Mouse (Mus musculus): ENCODE data around the gene Ecel1. TPM values are rescaled to one million over a fixed set of nuclear protein-coding genes. Genes with fewer than 3 reads are reported as not detected.

The Ecel1 gene
- polyA plus RNA-seq, 2 experiments: 0.02 TPM; not detected in 1

- no peak overlapping the region for H3K4me2 ChIP-seq (ENCODE audit: low read depth)
- no peaks in the 10 kb centered on the region for H3K36me3 ChIP-seq (replicated peaks; ENCODE audit: control insufficient read depth, insufficient read depth, low read depth)
- TF ChIP-seq CTCF (IDR thresholded peaks at IDR 0.05; ENCODE audit: low read depth) (no peak), EP300 (IDR thresholded peaks at IDR 0.05; ENCODE audit: low read depth) (no peak)
- no peak overlapping the region for H3K9ac ChIP-seq (replicated peaks)
- H3K27ac ChIP-seq: no peak overlapping the region
- DNase-seq (ENCODE audit: low read depth in 3 of 3, low spot score in 3 of 3): no peak
- peaks cover 3% of the 10 kb centered on the region; the same call in 1 of the 2 replicates for H3K27me3 ChIP-seq (ENCODE audit: control insufficient read depth, insufficient read depth, low read length)
- no peaks in the 10 kb centered on the region for H3K4me1 ChIP-seq (replicated peaks; ENCODE audit: control insufficient read depth in 2 of 2, insufficient read depth in 2 of 2, low read length in 1 of 2)
- ATAC-seq (ENCODE audit: insufficient read depth): no peak
- WGBS (ENCODE audit: insufficient replicate concordance): 28% methylated on average over 1 of the region's 1 CpGs
- no peak overlapping the region for H3K4me3 ChIP-seq (ENCODE audit: insufficient read depth in 1 of 2, low read depth in 2 of 2, low read length in 2 of 2)
- H3K9me3 ChIP-seq (ENCODE audit: control insufficient read depth, low read length): no peaks in the 10 kb centered on the region
Observed at GRCm38 (mm10) chr1:87201848-87202247, 45.5 kb upstream of the Ecel1 start.

GRCm38 (mm10) chr1:87200811-87201210, 44.5 kb upstream of the Ecel1 start:
- no peak overlapping the region for H3K4me3 ChIP-seq (ENCODE audit: insufficient read depth in 1 of 2, low read depth in 2 of 2, low read length in 2 of 2)
- no peaks in the 10 kb centered on the region for H3K36me3 ChIP-seq (replicated peaks; ENCODE audit: control insufficient read depth, insufficient read depth, low read depth)
- WGBS (ENCODE audit: insufficient replicate concordance): 26% methylated on average over 2 of the region's 2 CpGs
- no peaks in the 10 kb centered on the region for H3K9me3 ChIP-seq (ENCODE audit: control insufficient read depth, low read length)
- ATAC-seq (ENCODE audit: insufficient read depth) (no peak), DNase-seq (ENCODE audit: low read depth in 3 of 3, low spot score in 3 of 3) (no peak)
- no peaks in the 10 kb centered on the region; the same call in 1 of the 2 replicates for H3K27me3 ChIP-seq (ENCODE audit: control insufficient read depth, insufficient read depth, low read length)
- H3K9ac ChIP-seq (replicated peaks): no peak overlapping the region
- no peaks in the 10 kb centered on the region for H3K4me1 ChIP-seq (replicated peaks; ENCODE audit: control insufficient read depth in 2 of 2, insufficient read depth in 2 of 2, low read length in 1 of 2)
- no peak for TF ChIP-seq EP300 (IDR thresholded peaks at IDR 0.05; ENCODE audit: low read depth)
- TF ChIP-seq CTCF (IDR thresholded peaks at IDR 0.05; ENCODE audit: low read depth): no peak
- no peak overlapping the region for H3K4me2 ChIP-seq (ENCODE audit: low read depth)
- no peak overlapping the region for H3K27ac ChIP-seq

GRCm38 (mm10) chr1:87198119-87199065, 42.1 kb upstream of the Ecel1 start:
- DNase-seq (ENCODE audit: low read depth in 3 of 3, low spot score in 3 of 3) (no peak), ATAC-seq (ENCODE audit: insufficient read depth) (no peak)
- H3K4me1 ChIP-seq (replicated peaks; ENCODE audit: control insufficient read depth in 2 of 2, insufficient read depth in 2 of 2, low read length in 1 of 2): no peaks in the 10 kb centered on the region
- no peaks in the 10 kb centered on the region for H3K9me3 ChIP-seq (ENCODE audit: control insufficient read depth, low read length)
- H3K27ac ChIP-seq: no peak overlapping the region
- H3K4me3 ChIP-seq (ENCODE audit: insufficient read depth in 1 of 2, low read depth in 2 of 2, low read length in 2 of 2): no peak overlapping the region
- H3K36me3 ChIP-seq (replicated peaks; ENCODE audit: control insufficient read depth, insufficient read depth, low read depth): no peaks in the 10 kb centered on the region
- H3K9ac ChIP-seq (replicated peaks): no peak overlapping the region
- whole genome bisulfite sequencing (ENCODE audit: insufficient replicate concordance): 64% methylated on average over 12 of the region's 12 CpGs
- no peak for TF ChIP-seq CTCF (IDR thresholded peaks at IDR 0.05; ENCODE audit: low read depth)
- H3K4me2 ChIP-seq (ENCODE audit: low read depth): no peak overlapping the region
- H3K27me3 ChIP-seq (ENCODE audit: control insufficient read depth, insufficient read depth, low read length): no peaks in the 10 kb centered on the region

- H3K27ac ChIP-seq: no peak overlapping the region
- DNase-seq (ENCODE audit: low read depth in 3 of 3, low spot score in 3 of 3) (no peak), ATAC-seq (ENCODE audit: insufficient read depth) (no peak)
- no peak overlapping the region for H3K4me2 ChIP-seq (ENCODE audit: low read depth)
- no peak overlapping the region for H3K4me3 ChIP-seq (ENCODE audit: insufficient read depth in 1 of 2, low read depth in 2 of 2, low read length in 2 of 2)
- no peak for TF ChIP-seq EP300 (IDR thresholded peaks at IDR 0.05; ENCODE audit: low read depth)
- no peaks in the 10 kb centered on the region for H3K27me3 ChIP-seq (ENCODE audit: control insufficient read depth, insufficient read depth, low read length)
- no peaks in the 10 kb centered on the region for H3K4me1 ChIP-seq (replicated peaks; ENCODE audit: control insufficient read depth in 2 of 2, insufficient read depth in 2 of 2, low read length in 1 of 2)
- no peak overlapping the region for H3K9ac ChIP-seq (replicated peaks)
- WGBS (ENCODE audit: insufficient replicate concordance): 65% methylated on average over 9 of the region's 9 CpGs
- no peaks in the 10 kb centered on the region for H3K36me3 ChIP-seq (replicated peaks; ENCODE audit: control insufficient read depth, insufficient read depth, low read depth)
- H3K9me3 ChIP-seq (ENCODE audit: control insufficient read depth, low read length): no peaks in the 10 kb centered on the region
Observed at GRCm38 (mm10) chr1:87197296-87197695, 41.0 kb upstream of the Ecel1 start.

GRCm38 (mm10) chr1:87190429-87190828, 34.1 kb upstream of the Ecel1 start, which contains the start of gene Chrnd:
Gene Chrnd, plus strand, starts transcription at chr1:87190607.
- no peak for ATAC-seq (ENCODE audit: insufficient read depth)
- WGBS (ENCODE audit: insufficient replicate concordance): 45% methylated on average over 4 of the region's 4 CpGs
- H3K36me3 ChIP-seq (replicated peaks; ENCODE audit: control insufficient read depth, insufficient read depth, low read depth): no peaks in the 10 kb centered on the region
- H3K27ac ChIP-seq: no peak within 1 kb of the TSS
- no peaks in the 10 kb centered on the region for H3K4me1 ChIP-seq (replicated peaks; ENCODE audit: control insufficient read depth in 2 of 2, insufficient read depth in 2 of 2, low read length in 1 of 2)
- TF ChIP-seq CTCF (IDR thresholded peaks at IDR 0.05; ENCODE audit: low read depth) (no peak), EP300 (IDR thresholded peaks at IDR 0.05; ENCODE audit: low read depth) (no peak)
- peaks cover 15% of the 10 kb centered on the region for H3K27me3 ChIP-seq (ENCODE audit: control insufficient read depth, insufficient read depth, low read length)
- no peak within 1 kb of the TSS for H3K9ac ChIP-seq (replicated peaks)
- no peak within 1 kb of the TSS for H3K4me3 ChIP-seq (ENCODE audit: insufficient read depth in 1 of 2, low read depth in 2 of 2, low read length in 2 of 2)
- no peak for DNase-seq (ENCODE audit: low read depth in 3 of 3, low spot score in 3 of 3)
- H3K4me2 ChIP-seq (ENCODE audit: low read depth): no peak within 1 kb of the TSS
- H3K9me3 ChIP-seq (ENCODE audit: control insufficient read depth, low read length): no peaks in the 10 kb centered on the region

Data from liver, embryonic 14.5 days (tissue).